Mouse (Mus musculus): ENCODE data around the gene Hnrnpa3. TPM values are rescaled to one million over a fixed set of nuclear protein-coding genes. Genes with fewer than 3 reads are reported as not detected.
"Not testable (repeated sequence)": the region's sequence is repeated elsewhere in the genome, so short reads cannot be mapped to it uniquely, and the experiment has no call there.

The Hnrnpa3 gene
- total RNA-seq, 2 experiments from 2014 or later: 358 to 456 TPM

DNA sequence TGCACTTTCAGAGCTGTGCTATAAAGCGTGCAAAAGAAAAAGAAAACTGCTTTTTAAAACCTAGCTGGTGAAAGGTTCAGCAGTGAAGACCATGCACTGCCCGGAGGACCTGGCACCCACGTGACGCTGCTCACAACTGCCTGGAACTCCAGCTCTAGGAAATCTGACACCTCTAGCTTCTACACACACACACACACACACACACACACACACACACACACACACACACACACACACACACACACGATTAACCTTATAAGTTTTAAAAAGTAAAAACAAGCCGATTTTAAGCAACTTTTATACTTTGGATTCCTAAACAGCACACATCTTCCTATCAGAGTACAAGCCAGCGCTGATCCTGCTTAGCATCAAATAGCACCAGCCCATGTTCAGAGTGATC lies 22.4 kb downstream of the Hnrnpa3 start:
- DNase-seq: no peak

DNA sequence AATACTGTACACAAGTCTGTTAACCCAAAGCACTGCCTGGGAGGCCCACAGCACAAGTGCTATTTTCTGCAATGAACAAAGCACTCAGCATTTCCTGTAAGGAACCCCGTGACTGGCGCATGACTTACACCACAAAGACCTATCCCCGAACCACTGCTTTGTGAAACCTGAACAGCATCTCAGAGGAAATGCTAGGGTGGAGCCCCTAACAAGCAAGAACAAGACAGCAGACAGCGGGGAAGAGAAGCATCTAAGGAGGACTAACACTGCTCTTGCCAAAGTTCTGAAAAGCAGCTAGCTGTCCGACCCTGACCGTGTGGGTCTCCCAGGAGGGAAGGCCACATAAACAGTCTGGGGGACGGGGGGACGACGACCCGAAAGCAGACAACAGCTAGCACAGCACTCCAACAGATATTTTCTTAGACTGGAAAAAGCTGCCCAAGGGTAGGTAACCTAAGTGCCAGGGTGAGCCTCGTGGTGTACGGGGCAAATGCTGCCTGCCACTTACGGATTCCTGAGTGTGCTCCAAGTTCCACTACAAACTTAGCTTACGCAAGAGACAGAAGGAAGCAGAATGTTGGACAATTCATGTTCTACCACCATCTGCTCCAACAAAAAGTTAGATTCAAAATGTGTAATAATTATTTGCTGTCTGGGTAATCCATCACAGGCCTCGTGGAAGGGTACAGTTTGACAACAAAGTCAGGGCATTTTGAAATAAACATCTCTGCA lies 24.1 kb downstream of the Hnrnpa3 start:
- DNase-seq: peak; percentile 51

DNA sequence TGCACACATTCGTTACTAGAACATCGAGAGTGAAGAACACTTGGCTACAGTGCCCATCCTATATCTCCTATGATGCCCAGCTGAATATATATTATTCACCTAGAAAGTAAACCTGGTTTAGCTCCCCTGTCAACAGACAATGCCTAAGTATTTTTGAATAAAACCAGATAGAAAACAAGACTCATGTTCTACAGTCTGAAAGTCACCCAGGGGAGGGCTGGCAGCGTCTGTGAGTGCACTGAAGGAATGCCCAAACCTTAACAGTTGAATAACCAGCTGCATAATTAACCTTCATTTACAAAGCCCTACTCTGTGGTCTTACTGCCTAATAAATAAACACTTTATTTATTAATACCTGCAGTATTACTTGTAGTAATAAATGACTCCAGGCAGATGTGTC lies 25.5 kb downstream of the Hnrnpa3 start:
- no peak for DNase-seq

DNA sequence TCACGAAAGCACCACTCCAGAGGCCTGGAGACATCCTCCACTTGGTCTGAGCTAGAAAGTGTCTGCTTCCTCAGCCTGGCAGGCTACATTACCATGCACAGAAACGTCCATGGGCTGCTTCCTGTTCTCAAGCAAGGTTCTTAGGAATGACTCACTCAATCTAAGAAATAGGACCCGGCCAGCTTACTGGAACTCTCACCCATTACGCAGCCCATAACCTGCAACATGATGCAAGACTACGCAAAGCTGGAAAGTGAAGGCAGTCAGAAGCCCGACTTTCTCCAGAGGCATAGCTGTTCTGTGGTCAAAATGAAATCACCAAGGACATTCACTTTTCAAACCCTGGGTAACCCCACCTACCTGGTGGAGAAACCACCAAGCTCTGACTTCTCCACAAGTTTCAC lies 26.4 kb downstream of the Hnrnpa3 start:
- peak; percentile 47 for DNase-seq

DNA sequence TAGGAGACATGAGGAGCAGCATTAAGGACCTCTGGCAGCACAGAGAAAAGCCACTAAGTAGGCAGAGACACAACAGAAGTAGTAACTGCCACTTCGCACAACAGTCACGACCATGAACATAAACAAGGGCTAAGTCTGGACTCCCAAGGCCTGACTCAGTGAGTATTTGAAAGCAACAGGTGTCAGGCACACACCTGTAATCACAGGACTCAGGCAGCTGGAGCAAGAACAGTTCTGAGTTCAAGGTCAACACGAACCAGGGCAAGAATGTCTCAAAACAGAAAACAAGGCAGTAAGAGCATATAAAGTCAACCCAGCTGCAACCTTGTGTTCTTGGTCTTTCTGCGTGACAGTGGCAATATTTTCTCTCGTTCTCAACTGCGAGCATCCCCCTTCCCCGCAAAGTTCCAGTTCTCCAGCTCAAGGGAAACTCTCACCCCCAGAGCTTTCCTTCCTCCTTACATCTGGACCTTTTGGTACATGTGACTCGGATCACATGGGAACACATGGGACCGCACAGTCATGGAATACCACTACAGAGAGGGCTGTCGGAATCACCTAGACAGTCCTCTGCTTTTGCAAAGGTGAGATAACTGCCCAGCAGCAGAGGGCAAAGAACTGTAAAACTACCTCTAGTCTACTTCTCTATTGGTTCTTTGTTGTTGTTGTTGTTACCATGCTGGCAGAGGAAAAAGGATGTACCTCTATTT lies 28.1 kb downstream of the Hnrnpa3 start:
- DNase-seq: no peak

DNA sequence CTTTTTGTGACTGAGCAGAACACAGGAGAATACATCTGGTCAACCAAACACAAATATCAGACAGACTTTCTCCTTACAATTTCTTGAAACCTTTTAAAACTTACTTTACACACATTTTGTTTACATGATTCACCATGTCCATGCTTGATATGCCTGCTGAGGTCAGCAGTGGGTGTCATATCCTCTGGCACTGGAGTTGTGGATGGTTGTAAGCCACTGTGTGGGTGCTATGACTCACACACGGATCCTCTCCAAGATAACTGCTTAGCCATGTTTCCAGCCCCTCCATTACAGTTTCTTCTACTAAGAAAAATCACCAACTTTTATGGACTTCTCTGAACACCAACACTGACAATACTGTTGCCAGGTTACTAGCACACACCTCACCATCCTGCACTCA lies 29.8 kb downstream of the Hnrnpa3 start:
- no peak for DNase-seq

DNA sequence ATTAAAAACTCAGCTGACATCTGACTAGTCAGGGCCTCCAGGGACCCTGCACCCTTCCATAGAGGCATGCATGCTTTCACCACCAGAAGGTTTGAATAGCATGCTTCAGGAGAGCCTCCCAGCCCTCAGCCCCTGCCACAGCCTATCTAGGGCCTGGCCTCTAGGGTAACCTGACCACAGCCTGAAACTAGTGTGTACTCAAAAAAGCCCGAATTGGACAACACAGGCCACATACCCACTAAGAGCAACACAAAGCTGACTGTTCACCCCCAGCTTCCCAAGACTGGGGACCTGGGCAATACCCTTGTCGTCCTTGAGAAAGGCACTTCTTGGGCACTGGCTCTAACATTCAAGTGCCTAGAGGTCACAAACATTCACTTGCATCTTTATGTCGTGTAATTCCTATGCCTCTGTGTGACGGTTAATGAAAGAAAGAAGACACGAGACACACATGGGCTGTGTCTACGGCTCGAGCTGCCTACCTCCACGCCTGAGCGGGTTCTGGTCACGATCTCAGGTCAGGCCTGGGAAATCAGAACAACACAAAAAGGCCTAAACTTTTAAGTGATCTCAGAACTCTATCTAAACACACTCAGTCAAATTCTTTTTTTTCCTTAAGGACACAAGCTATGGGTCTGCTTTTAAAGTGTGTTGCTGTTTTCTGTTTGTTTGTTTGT lies 30.6 kb downstream of the Hnrnpa3 start:
- DNase-seq: no peak

DNA sequence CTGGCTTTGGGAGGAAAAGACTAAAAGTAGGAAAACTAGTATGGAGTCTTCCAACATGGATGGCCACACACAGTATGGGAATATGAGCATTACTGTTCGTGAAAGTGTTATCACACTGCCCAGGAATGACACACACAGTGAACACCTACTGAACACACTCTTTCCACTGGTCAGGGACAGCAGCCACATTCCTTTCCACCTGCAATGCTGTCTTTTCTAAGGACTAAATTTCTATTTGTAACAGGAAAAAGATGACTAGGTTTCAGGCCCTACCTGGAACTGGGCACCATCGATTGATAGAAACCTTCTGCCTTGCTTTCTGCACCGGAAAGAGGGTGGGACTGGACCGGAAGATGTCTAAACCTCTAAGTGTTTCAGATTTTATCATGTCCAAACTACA lies 31.6 kb downstream of the Hnrnpa3 start:
- DNase-seq: no peak

DNA sequence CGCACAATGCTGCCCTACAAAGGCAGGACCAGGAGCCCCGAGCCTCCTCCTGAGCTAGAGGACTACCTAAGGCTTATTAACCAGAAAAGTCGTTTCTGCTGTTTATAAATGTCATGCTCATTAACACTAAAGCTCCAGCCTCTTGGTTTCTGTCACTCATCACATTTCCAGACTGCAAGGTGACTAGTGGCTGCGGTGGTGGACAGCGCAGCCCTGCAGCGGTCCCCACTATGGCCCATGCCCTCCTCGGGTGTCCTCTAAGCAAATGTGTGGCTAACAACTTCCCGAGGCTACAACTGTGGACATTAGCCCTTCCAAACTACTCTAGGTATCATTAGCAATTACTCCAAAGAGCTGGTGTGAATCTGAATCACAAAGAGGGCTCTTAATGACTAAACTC lies 32.3 kb downstream of the Hnrnpa3 start:
- no peak for DNase-seq

DNA sequence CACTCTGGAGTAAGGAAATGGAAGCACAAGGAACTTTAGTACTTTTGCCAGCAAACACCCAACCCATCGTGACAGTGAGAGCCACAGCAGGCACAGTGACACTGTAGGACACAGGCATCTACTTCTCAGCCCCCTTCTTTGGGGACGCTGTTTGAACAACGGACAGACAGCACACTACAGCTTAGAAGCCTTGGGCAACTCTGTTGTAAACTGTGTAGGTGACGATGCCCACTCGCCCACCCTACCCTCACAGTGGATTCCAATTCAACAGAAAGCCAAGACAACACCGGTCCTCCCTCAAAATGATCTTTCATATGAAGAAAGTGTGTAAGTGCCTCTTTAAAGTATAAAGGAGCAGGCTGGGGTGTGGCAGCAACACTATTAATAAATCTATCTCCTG lies 33.3 kb downstream of the Hnrnpa3 start:
- no peak for DNase-seq

DNA sequence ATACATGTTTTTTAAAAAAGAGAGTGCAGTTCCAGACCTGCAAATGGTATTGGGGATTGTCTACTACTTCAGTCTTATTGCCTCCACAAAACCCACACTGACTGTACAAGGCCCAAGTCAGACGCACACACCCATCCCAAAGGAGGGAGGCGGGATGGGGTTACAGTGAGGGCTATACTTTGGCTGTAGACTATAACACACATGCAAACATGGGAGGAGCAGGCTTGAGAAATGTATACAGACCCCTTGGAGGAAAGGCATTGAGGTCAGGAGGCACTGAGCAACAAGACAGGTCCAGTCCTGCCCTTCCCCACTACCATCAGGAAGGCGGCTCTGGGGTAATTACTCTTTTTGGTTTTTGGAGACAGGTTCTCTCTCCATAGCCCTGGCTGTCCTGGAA lies 35.9 kb downstream of the Hnrnpa3 start:
- not testable (repeated sequence) for DNase-seq

DNA sequence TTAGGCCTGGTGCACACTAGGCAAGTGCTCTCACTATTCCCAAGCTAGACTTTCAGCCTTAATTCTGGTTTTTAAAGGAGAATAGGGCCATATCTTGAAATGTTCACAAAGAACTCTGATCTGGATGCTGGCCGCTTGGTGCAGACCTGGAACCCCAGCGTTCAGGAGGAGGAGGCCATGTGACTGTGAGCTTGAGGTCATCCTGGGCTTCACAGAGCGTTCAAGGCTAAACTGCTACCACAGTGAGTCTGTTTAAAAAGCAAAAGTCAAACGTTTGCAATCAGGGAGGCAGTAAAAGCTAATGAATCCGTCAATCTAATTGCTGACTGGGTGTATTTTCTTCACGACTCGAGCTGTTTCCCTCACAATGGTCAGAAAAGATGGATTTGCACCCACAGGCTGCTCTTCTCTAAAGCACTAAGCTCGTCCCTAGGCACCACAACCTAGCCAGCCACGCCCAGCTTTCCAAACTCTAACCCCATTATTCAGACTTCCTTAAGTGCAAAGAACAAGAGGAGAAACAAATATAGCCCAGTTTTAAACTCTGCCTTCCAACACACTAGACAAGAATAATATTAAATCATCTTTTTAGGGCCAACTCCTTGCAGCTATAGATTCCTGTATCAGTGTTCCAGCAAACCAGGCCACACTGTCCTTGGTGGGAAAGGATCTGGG lies 36.8 kb downstream of the Hnrnpa3 start:
- DNase-seq: no peak

DNA sequence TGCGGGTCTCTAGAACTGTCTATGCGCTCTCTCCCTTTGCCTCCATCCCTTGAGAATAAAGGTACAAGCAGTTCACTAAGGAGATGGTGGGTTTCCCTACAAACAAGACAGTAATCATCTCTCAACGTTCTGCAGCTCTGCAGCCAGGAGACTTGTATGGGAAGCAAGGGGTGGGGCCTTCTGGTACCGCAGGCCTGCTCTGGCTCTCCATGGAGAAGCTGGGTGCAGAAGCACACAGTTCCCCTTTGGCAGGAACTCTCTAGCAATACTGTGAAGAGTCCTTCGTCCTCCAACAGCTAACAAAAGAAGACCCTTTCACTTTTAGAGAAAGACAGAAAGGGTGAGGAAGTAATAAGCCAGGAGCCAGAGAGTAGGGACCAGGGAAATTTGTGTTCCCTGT lies 37.3 kb downstream of the Hnrnpa3 start:
- no peak for DNase-seq

DNA sequence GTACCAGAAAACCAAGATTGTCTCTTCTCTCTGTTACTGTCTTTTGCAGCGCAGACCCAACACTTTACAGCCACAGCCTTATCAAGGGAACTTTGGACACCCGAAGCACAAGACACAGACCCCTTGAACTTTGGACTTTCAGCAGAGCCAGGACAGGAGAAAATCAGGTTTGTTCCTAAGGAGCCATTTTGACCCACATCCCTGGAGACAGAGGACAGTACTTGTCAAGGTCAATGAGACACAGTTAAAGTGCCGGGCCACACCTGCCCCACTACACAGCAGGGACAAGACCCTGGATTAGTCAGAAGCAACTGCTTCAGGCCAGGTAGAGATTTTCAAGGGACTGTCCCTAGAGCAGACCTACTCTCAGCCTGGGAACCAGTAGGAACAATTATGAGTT lies 38.2 kb downstream of the Hnrnpa3 start:
- DNase-seq: no peak

DNA sequence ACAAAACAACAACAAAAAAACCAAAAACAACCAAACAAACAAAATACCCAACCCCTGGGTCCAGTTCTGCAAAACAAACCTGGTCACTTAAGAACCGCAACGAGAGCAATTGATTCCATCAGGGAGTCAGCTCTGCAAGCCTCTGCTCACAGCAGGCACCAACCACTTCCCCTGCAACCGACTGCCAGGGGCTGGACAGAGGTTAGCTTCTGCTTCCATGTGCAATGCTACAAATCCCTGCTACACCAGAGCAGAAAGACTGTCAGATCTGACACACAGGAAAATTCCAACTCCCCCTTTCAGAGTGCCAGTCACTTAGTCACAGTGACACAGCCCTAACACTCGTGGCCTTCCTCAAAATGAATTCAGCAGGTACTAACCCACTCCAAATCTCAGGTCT lies 38.9 kb downstream of the Hnrnpa3 start:
- no peak for DNase-seq

DNA sequence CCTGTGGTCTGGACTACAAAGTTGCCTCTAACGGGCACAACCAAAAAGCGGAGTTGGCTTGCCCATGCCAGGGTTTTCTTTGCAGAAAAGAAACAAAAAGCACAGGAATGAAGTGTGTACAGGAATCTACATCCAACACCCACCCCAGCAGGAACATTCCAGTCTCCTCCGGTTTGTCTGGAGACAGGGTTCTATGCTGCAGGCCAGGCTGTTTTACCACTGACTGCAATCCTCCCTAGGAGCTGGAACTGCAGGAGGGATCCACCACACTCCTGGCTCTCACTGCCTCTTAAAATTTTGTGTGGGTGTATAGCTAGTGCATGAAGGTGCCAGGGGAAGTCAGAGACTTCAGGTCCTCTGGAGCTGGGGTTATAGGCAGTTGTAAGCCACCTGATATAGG lies 39.8 kb downstream of the Hnrnpa3 start:
- no peak for DNase-seq

DNA sequence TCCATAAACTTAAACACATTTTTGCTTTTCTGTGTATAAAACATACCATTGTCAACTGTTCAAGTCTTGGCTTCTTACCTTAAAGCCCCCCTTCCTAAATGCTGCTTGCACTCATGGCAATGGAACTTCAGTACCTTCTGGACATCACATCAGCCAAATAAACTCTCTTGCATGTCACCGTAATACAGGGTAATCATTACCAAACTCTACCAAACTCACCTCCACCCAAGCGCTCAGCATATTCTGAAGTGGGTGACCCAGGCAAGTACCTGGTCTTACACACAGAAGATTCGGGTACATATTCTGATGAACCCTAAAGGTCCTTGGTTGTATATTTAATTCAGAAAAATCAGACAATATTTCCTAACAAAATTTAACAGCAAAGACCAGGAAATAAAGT lies 41.5 kb downstream of the Hnrnpa3 start:
- no peak for DNase-seq

DNA sequence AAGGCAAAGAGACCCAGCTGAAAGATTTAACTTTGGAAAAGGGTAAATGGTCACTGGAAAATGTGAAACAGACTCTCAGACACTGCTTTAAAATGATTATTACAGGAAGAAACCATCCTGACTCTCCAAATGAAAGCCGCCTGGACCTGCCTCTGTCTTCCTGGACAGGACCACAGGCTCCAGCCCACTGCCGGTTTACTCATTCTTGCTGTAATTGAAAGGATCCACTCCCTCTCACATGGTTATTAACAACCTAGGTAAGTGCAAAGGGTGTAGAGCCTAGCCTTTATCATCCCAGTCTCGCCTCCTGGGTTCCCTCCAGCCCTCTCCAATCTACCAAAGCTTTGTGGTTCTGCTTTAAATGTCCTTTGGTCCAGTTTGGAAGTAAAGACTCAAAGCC lies 42.1 kb downstream of the Hnrnpa3 start:
- no peak for DNase-seq

DNA sequence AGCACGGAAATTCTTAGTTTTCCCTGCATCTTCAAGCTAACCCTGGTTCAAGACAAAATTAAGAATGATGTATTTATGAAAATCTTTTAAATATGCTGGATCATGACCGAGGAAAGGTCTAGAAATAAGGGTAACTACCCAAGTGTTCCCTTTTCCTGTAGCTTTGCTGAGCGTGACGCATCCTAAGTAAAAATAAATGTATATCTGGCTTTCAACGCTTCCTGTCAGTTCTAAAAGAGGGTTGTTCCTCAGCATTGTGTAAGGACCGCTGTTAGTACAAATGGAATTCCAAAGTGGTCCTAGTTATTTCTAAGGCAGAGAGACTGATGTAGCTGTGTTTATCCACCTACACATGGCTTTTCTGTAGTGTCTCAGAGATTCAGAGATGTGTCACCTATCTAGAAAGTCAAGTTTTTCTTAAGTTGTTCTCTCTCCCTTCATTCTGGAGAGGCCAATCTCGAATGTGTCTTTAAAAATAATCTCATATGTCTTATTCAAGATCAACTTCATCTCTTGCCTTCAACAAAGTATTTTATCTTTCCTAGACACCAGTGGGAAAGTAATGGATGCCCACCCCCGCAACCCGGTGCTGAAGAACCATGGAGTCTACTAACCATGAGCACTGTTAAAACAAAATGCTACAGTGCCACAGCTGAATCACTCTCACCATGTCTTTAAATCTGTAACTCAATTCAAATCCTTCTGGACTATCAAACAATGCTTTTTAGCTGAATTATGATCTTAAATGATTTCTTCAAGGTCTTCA lies 42.9 kb downstream of the Hnrnpa3 start:
- no peak for DNase-seq

DNA sequence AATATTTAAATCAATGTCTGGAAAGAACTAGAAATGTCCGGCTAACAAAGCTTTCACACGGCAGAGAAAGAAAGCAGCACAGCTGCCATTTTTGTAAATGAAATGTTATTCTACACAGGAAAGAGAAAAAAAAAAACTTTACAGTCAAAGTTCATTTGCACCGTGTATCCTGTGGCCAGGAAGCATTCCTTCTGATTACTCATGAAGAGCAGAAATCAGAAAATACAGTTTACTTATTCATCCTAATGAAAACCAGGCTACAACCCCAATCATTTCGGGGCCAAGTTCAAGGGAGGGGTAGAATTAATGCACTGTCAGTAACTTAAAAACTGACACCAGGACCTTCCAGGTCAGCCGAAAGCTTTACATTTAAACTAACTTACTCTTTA lies 43.5 kb downstream of the Hnrnpa3 start:
- DNase-seq: no peak

DNA sequence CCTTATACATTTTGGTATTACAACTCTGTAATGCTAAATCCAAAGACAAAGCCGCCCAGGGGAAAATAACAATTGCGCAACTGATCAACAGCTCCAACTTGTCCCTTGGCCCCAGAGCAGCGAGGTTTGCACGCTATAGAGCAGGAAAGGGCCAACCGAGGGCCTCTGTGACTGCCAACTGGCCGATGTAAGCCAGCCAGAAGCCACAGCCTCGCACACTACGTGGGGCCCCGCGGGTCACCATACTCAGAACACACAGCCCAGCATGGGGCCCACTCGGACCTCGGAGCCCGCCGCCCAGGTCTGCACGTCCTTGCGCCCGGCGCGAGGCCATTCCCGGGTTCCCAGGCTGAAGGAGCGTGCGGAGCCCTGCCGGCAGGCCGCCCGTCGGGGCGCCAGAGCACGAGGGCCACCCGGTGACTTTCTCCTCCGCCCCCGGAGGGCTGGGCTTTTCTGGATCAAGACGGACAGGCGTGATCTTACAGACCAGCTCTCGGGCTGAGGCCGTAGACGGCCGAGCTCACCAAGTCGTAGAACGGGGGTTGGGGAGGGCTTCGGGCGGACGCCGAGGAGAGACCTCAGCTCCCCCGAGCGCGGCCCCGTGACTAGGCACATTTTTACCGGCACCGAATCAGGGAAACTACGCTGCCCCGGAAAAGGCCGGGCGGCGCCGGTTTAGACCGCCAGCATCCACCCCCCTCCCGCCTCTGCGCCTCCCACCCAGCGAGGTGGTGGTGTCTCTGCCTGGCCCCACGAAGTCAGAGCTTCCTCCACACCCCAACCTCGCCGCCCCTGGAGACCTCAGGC lies 44.5 kb downstream of the Hnrnpa3 start:
- DNase-seq: peak; percentile 96
